Mouse (Mus musculus): ENCODE measurements around the gene Cacna1f.

The Cacna1f gene

DNA sequence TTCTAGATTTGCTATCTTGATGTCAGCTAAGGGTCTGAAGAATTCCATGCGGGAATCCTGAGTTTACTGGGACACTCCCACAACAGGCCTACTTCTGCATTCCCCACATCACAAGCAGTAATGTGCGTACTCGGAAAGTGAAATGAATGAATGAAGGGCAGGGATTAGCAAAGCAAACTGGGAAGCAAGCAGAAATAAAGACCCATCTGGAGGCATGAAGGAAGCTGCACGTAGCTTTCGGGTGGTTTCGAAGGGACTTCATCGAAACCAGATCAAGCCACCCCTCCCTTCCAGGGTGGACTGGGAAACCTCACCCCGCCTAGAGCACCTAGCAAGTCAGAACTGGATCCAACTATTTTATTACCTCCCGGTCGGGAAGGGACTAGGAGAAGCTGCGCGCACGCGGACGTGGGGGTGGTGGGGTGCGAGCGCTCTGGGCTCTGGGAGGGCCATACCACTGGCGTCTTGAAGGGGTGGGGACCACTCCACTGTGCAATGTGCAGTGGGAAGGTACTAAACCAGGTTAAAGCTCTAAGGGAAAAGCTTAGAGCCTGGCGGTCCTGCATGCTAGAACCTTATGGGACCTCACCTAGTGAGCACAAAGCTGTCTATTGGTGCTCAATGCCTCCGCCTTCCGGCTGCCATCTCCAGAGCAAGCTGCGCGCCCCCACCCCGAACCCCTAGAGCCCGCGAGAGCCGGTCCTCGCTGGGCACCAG is 67.6 kb downstream of the Cacna1f start:
- DNase-seq (ENCODE audit: low spot score), result peak; percentile 52

DNA sequence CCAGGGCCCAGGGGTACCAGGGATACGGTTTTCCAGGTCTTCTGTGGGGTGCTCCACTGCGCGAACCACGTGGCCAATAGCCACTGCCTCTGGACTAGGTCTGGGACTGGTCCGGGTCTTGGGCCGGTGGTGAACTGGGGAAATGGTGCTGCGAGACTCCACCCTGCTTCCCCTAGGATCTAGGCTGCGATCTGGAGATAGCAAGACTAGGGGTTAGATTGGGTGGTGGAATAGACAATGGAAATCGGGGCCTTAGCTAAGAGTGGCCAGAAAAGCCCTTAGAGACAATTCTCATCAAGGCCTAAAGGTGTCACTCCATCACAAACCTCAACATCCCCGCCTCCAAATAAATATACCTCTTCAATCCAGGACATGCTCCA is 68.1 kb downstream of the Cacna1f start:
- DNase-seq (ENCODE audit: low spot score), result peak; percentile 32

DNA sequence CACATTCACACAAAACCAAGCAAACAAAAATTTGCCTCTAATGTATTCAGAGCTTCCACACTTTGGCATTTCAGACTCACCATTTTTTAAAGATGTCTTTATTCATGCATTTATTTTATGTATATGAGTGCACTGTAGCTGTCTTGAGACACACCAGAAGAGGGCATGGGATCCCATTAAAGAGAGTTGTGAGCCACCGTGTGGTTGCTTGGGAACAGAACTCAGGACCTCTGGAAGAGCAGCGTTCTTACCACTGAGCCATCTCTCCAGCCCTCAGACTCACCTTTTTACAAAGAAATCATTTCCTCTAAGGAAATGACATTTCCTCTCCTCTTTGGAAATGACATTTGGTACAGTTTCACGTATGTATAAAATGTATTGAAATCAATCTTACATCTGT is 72.1 kb downstream of the Cacna1f start:
- no peak for DNase-seq (ENCODE audit: low spot score)

DNA sequence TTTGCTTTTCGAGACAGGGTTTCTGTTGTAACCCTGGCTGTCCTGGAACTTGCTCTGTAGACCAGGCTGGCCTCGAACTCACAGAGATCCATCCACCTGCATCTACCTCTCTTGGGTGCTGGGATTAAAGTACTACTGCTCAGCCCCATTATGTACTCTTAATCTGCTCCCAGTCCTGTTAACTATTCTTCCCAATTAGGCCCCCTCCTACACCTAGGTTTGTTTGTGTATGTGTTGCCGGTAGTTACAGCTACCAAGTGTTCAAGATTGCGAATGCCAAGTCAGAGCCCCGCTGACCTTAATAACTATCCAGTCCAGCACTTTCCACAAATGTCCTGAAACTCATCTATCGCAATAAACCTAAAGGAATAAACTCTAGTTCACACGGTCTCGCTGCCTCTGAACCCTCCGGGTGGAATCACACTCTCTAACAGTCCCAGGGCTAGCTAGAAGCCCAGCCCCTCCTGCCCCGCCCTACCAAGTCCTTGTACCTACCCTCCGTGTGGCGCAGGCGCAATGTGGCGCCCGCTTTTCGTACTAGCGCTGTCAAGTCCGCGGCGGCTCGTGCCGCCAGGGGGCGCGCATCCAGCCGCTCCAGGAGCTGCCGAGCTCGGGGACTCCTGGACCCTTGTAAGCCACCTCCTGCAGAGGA is 72.6 kb downstream of the Cacna1f start:
- DNase-seq (ENCODE audit: low spot score), result peak; percentile 94

DNA sequence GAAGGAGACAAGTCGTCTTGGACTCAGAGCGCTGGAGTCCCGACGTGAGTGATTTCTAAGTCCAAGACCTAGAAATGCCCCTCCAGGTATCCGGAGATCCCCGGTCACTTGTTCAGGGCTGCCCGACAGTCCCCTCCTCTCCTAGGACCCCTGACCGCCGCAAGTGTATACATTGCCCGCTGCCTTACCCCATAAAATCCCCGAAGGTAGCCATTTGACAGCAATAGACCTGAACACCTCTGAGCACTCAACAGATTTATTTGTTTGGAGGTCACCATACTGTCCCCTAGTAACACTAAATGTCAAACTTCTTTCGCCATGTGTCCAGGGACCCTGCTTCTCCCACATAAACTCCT is 73.2 kb downstream of the Cacna1f start:
- DNase-seq (ENCODE audit: low spot score), result no peak

DNA sequence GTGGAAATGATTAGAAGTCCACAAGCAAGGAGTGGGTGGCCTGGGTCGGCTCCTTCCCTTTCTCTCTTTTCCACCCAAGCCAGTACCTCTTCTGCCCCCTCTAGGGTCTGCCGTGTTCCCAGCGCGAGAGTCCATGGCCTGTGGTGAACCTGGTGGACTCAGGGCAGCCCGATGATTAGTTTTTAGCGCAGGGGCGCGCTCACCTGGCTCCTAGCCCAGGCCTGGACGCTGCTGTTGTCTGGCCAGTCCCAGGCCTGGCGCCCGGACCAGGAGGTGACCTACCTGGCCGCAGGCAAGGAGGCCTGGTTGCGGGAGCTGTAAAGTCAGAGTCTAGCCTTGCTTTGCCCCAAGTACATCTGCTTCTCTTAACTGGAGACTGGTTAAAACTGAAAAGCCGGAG is 74.0 kb downstream of the Cacna1f start, which contains the start of gene Magix:
Magix (minus strand) TSS at position 388 of the 400 bp plus-strand sequence.
- DNase-seq (ENCODE audit: low spot score), result no peak
